In the genomic region with DNA sequence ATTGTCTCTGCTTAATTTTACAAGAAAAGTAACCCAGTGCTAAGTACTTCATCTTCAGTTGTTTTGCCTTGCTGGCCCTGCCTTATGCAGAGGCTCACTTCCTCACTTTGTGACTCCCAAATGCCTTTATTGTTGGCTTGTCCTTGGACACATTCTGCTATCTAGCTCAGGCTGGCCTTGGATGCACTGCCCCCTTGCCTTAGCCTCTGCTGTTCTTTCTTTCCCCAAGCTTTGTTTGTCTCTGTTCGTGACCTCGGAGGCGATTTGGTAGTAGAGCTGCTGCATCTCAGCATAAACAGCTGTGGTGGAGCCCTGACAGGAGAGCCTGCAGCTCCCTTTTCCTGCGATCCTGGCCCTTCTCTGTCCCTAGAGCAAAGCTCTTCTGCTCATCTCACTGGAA, we compare ENCODE assay signal across 20 mouse cellular contexts. TPM values are rescaled to one million over a fixed set of nuclear protein-coding genes. Genes with fewer than 3 reads are reported as not detected.
A peak's percentile ranks its signal among the peaks of the same experiment; 100 is the strongest.
DNase-seq lines count a peak whose midpoint lies in the region; ATAC-seq lines count a peak whose summit lies in the region.
"Had no signal": no experiment of that assay in that cellular context is flagged by ENCODE, and none has a peak within 500 bp of the region (broad histone marks: within the 10 kb centered on the region; RNA-seq: fewer than 3 reads in every experiment).

No protein-coding gene starts in this region.

- no peak for ATAC-seq in erythroblast, adult 5-6 weeks (replicated peaks; ENCODE audit: low FRiP score, poor library complexity, severe bottlenecking)
- ATAC-seq: forebrain, embryonic 15.5 days; intestine, postnatal 0 days had no signal

- peak; percentile 25 for DNase-seq in adrenal gland, adult 8-10 months
- DNase-seq in adrenal gland, postnatal 14 days = no peak
- peak; percentile 53 for DNase-seq in ovary, postnatal 36 days (ENCODE audit: low spot score)
- no peak for DNase-seq in ovary, postnatal 10 days (ENCODE audit: low spot score)
- DNase-seq in adrenal gland, postnatal 36 days = peak; percentile 21 to 37
- peak; percentile 51 for DNase-seq in testis, postnatal 14 days (ENCODE audit: low spot score)
- no peak for DNase-seq in frontal cortex, postnatal 36 days (ENCODE audit: low spot score in 2 of 2)
- DNase-seq: cerebellum, adult 11-12 months; cerebellum, adult 8-10 months; cerebellum, postnatal 10 days; cerebellum, postnatal 36 days; embryo, embryonic 11 days; gastrocnemius, postnatal 10 days; gastrocnemius, postnatal 36 days; heart, adult 2 months; heart, postnatal 14 days; heart, postnatal 4 days had no signal

RNA-seq across cellular contexts. Expression of a gene that starts 2.7 kb away (rescaled TPM):
- total RNA-seq in adrenal gland, adult 8-10 months (2022) = 10 to 100 TPM; 13.3 to 21.0 (median 15.6) TPM
- 14.0 and 14.8 TPM in 2 replicates for total RNA-seq in adrenal gland, postnatal 14 days (2021)
- 10 to 100 TPM; 15.0 to 15.4 TPM for total RNA-seq in adrenal gland, postnatal 36 days (2021)
- total RNA-seq in erythroblast, adult 5-6 weeks (2015; ENCODE audit: low replicate concordance) = 14.6 and 42.2 TPM in 2 replicates
- total RNA-seq in erythroblast, adult 5-6 weeks (2017; ENCODE audit: low replicate concordance) = 24.7 and 26.9 TPM in 2 replicates

RNA-seq across cellular contexts. Expression of a gene that starts 49.0 kb away (rescaled TPM):
- 10 to 100 TPM; 16.6 to 24.2 (median 20.5) TPM for total RNA-seq in adrenal gland, adult 8-10 months (2022)
- total RNA-seq in adrenal gland, postnatal 14 days (2021) = 10.3 and 13.4 TPM in 2 replicates
- 10 to 100 TPM; 15.1 to 15.6 TPM for total RNA-seq in adrenal gland, postnatal 36 days (2021)
- 0.38 and 0.84 TPM in 2 replicates for total RNA-seq in erythroblast, adult 5-6 weeks (2015; ENCODE audit: low replicate concordance)
- total RNA-seq in erythroblast, adult 5-6 weeks (2017; ENCODE audit: low replicate concordance) = 0.43 and 1.1 TPM in 2 replicates

RNA-seq across cellular contexts. Expression of a gene that starts 50.6 kb away (rescaled TPM):
- 100 to 1,000 TPM; 111 to 128 (median 116) TPM for total RNA-seq in adrenal gland, adult 8-10 months (2022)
- 126 and 130 TPM in 2 replicates for total RNA-seq in adrenal gland, postnatal 14 days (2021)
- total RNA-seq in adrenal gland, postnatal 36 days (2021) = 100 to 1,000 TPM; 138 to 145 TPM
- 117 and 134 TPM in 2 replicates for total RNA-seq in erythroblast, adult 5-6 weeks (2015; ENCODE audit: low replicate concordance)
- total RNA-seq in erythroblast, adult 5-6 weeks (2017; ENCODE audit: low replicate concordance) = 33.7 and 51.7 TPM in 2 replicates

Comparison
In these comparisons a context has a peak if more than half of its experiments do, and no peak if none do; other contexts are left out.
1. DNase-seq: peak in adrenal gland, adult 8-10 months (single experiment), ovary, postnatal 36 days (single experiment), adrenal gland, postnatal 36 days (2 of 2) and testis, postnatal 14 days (single experiment); none in adrenal gland, postnatal 14 days (single experiment), ovary, postnatal 10 days (single experiment) and frontal cortex, postnatal 36 days (0 of 2).